Mouse (Mus musculus): ENCODE measurements around the gene Hoxa10. TPM values are rescaled to one million over a fixed set of nuclear protein-coding genes. Genes with fewer than 3 reads are reported as not detected.

Gene Hoxa10
- total and polyA plus RNA-seq, 2 experiments, result not detected

GRCm38 (mm10) chr6:52245040-52245756 lies 4.5 kb upstream of the Hoxa10 start:
- Histone ChIP-seq H3K36me3 (ENCODE audit: control insufficient read depth, insufficient read depth, low read length) (no peaks in the 10 kb centered on the region), H3K27me3 (ENCODE audit: control insufficient read depth, insufficient read depth, low read length) (peaks cover 69% of the 10 kb centered on the region), H3K4me3 (ENCODE audit: insufficient read depth, low read depth, low read length) (no peak overlapping the region), H3K79me2 (ENCODE audit: control insufficient read depth, insufficient read depth, low read length) (no peaks in the 10 kb centered on the region), H3K27ac (replicated peaks; ENCODE audit: insufficient read depth, low read depth, low read length) (no peak overlapping the region), H3K4me1 (ENCODE audit: control insufficient read depth, insufficient read depth, low read length) (no peaks in the 10 kb centered on the region), H3K9ac (ENCODE audit: low read depth, low read length) (no peak overlapping the region)
- no peak for DNase-seq (ENCODE audit: extremely low read depth, low read depth, low spot score)
- TF ChIP-seq POLR2A (IDR thresholded peaks at IDR 0.05; ENCODE audit: extremely low read depth, insufficient read depth, low read length), result no peak
- TF ChIP-seq CTCF (IDR thresholded peaks at IDR 0.05; ENCODE audit: low read depth, low read length), result no peak
- WGBS, result 5% methylated on average over 71 of the region's 71 CpGs

- Histone ChIP-seq H3K27ac (replicated peaks; ENCODE audit: insufficient read depth, low read depth, low read length) (no peak overlapping the region), H3K4me3 (ENCODE audit: insufficient read depth, low read depth, low read length) (no peak overlapping the region)
- 8% methylated on average over 23 of the region's 23 CpGs for WGBS
These were observed 3.9 kb upstream of the Hoxa10 start for GRCm38 (mm10) chr6:52244471-52245039.

GRCm38 (mm10) chr6:52243681-52244121 lies 3.0 kb upstream of the Hoxa10 start:
- Histone ChIP-seq H3K27me3 (ENCODE audit: control insufficient read depth, insufficient read depth, low read length) (peaks cover 67% of the 10 kb centered on the region), H3K9ac (ENCODE audit: low read depth, low read length) (no peak overlapping the region), H3K36me3 (ENCODE audit: control insufficient read depth, insufficient read depth, low read length) (no peaks in the 10 kb centered on the region), H3K4me3 (ENCODE audit: insufficient read depth, low read depth, low read length) (no peak overlapping the region), H3K4me1 (ENCODE audit: control insufficient read depth, insufficient read depth, low read length) (no peaks in the 10 kb centered on the region), H3K79me2 (ENCODE audit: control insufficient read depth, insufficient read depth, low read length) (no peaks in the 10 kb centered on the region), H3K27ac (replicated peaks; ENCODE audit: insufficient read depth, low read depth, low read length) (no peak overlapping the region)
- 8% methylated on average over 12 of the region's 12 CpGs for WGBS
- DNase-seq (ENCODE audit: extremely low read depth, low read depth, low spot score), result no peak
- TF ChIP-seq POLR2A (IDR thresholded peaks at IDR 0.05; ENCODE audit: extremely low read depth, insufficient read depth, low read length), result no peak
- no peak for TF ChIP-seq CTCF (IDR thresholded peaks at IDR 0.05; ENCODE audit: low read depth, low read length)

More at GRCm38 (mm10) chr6:52244471-52245039, 3.9 kb upstream of the Hoxa10 start:
- Histone ChIP-seq H3K36me3 (ENCODE audit: control insufficient read depth, insufficient read depth, low read length) (no peaks in the 10 kb centered on the region), H3K79me2 (ENCODE audit: control insufficient read depth, insufficient read depth, low read length) (no peaks in the 10 kb centered on the region), H3K4me1 (ENCODE audit: control insufficient read depth, insufficient read depth, low read length) (no peaks in the 10 kb centered on the region), H3K27me3 (ENCODE audit: control insufficient read depth, insufficient read depth, low read length) (peaks cover 69% of the 10 kb centered on the region), H3K9ac (ENCODE audit: low read depth, low read length) (no peak overlapping the region)
- no peak for TF ChIP-seq POLR2A (IDR thresholded peaks at IDR 0.05; ENCODE audit: extremely low read depth, insufficient read depth, low read length)
- no peak for TF ChIP-seq CTCF (IDR thresholded peaks at IDR 0.05; ENCODE audit: low read depth, low read length)
- DNase-seq (ENCODE audit: extremely low read depth, low read depth, low spot score), result no peak

GRCm38 (mm10) chr6:52242801-52243332 lies 2.2 kb upstream of the Hoxa10 start:
- H3K36me3 ChIP-seq (ENCODE audit: control insufficient read depth, insufficient read depth, low read length), result no peaks in the 10 kb centered on the region
- H3K79me2 ChIP-seq (ENCODE audit: control insufficient read depth, insufficient read depth, low read length), result no peaks in the 10 kb centered on the region
- DNase-seq (ENCODE audit: extremely low read depth, low read depth, low spot score), result no peak
- peaks cover 63% of the 10 kb centered on the region for H3K27me3 ChIP-seq (ENCODE audit: control insufficient read depth, insufficient read depth, low read length)
- 12% methylated on average over 4 of the region's 4 CpGs for WGBS
- TF ChIP-seq POLR2A (IDR thresholded peaks at IDR 0.05; ENCODE audit: extremely low read depth, insufficient read depth, low read length) (no peak), CTCF (IDR thresholded peaks at IDR 0.05; ENCODE audit: low read depth, low read length) (no peak)
- H3K4me3 ChIP-seq (ENCODE audit: insufficient read depth, low read depth, low read length), result no peak overlapping the region
- no peak overlapping the region for H3K9ac ChIP-seq (ENCODE audit: low read depth, low read length)
- no peak overlapping the region for H3K27ac ChIP-seq (replicated peaks; ENCODE audit: insufficient read depth, low read depth, low read length)
- H3K4me1 ChIP-seq (ENCODE audit: control insufficient read depth, insufficient read depth, low read length), result no peaks in the 10 kb centered on the region

- Histone ChIP-seq H3K36me3 (ENCODE audit: control insufficient read depth, insufficient read depth, low read length) (no peaks in the 10 kb centered on the region), H3K79me2 (ENCODE audit: control insufficient read depth, insufficient read depth, low read length) (no peaks in the 10 kb centered on the region), H3K4me1 (ENCODE audit: control insufficient read depth, insufficient read depth, low read length) (no peaks in the 10 kb centered on the region), H3K27ac (replicated peaks; ENCODE audit: insufficient read depth, low read depth, low read length) (no peak overlapping the region), H3K27me3 (ENCODE audit: control insufficient read depth, insufficient read depth, low read length) (peaks cover 65% of the 10 kb centered on the region), H3K9ac (ENCODE audit: low read depth, low read length) (no peak overlapping the region), H3K4me3 (ENCODE audit: insufficient read depth, low read depth, low read length) (no peak overlapping the region)
- TF ChIP-seq POLR2A (IDR thresholded peaks at IDR 0.05; ENCODE audit: extremely low read depth, insufficient read depth, low read length) (no peak), CTCF (IDR thresholded peaks at IDR 0.05; ENCODE audit: low read depth, low read length) (no peak)
- DNase-seq (ENCODE audit: extremely low read depth, low read depth, low spot score), result no peak
- WGBS, result 8% methylated on average over 9 of the region's 9 CpGs
These were observed 457 bp upstream of the Hoxa10 start for GRCm38 (mm10) chr6:52241001-52241621.
